Mouse (Mus musculus) liver, embryonic 12.5 days (tissue): Measurements from ENCODE around the gene Fam111a. TPM values are rescaled to one million over a fixed set of nuclear protein-coding genes. Genes with fewer than 3 reads are reported as not detected.

Experiments
- ATAC-seq: fragments of 200-750 bp; cut with Nextera tagmentation; 2 replicates; pipeline ENCODE4 v1.8.0; 2017; ENCODE audit warnings: moderate number of reproducible peaks, mild to moderate bottlenecking, moderate library complexity
- H3K27ac ChIP-seq: fragments of 300-500 bp; sonication (generic); 2 replicates; pipeline ENCODE4 v1.5.1; 2016; ENCODE audit warnings: mild to moderate bottlenecking
- H3K27me3 ChIP-seq: fragments of 300-500 bp; sonication (generic); replicated peaks from 2 replicates; pipeline ENCODE4 v1.6.1; 2016; ENCODE audit warnings: mild to moderate bottlenecking, moderate library complexity
- H3K36me3 ChIP-seq: fragments of 300-500 bp; sonication (generic); 2 replicates; pipeline ENCODE4 v1.6.1; 2016; ENCODE audit warnings: mild to moderate bottlenecking, moderate library complexity
- H3K4me1 ChIP-seq: fragments of 300-500 bp; sonication (generic); 2 replicates; pipeline ENCODE4 v1.6.1; 2016
- H3K4me2 ChIP-seq: fragments of 300-500 bp; sonication (generic); 2 replicates; pipeline ENCODE4 v1.6.1; 2016; ENCODE audit warnings: mild to moderate bottlenecking, moderate library complexity
- H3K4me3 ChIP-seq: fragments of 300-500 bp; sonication (generic); 2 replicates; pipeline ENCODE4 v1.5.1; 2016; ENCODE audit warnings: mild to moderate bottlenecking, moderate library complexity
- H3K9ac ChIP-seq: fragments of 300-500 bp; sonication (generic); 2 replicates; pipeline ENCODE4 v1.6.1; 2016; ENCODE audit warnings: mild to moderate bottlenecking, moderate library complexity
- H3K9me3 ChIP-seq: fragments of 300-500 bp; sonication (generic); replicated peaks from 2 replicates; pipeline ENCODE4 v1.6.1; 2016; ENCODE audit warnings: mild to moderate bottlenecking, moderate library complexity
- WGBS: fragments of 180-500 bp; shearing (Covaris S2); methylation state at CpG from one replicate; pipeline ENCODE4 v1.1.7; 2016; ENCODE audit not compliant: insufficient replicate concordance; 5-methylcytosine and 5-hydroxymethylcytosine counted together
- polyA plus RNA-seq: library from polyadenylated mRNA; unstranded; fragments of >200 nt; fragmentation: Nextera tagmentation; extraction: Ambion mirVana; gene quantifications from 2 replicates; pipeline ENCODE4 v1.2.1, GENCODE M21; 2016

Gene Fam111a
- polyA plus RNA-seq, 1 experiment from 2014 or later: 34.1 TPM

DNA sequence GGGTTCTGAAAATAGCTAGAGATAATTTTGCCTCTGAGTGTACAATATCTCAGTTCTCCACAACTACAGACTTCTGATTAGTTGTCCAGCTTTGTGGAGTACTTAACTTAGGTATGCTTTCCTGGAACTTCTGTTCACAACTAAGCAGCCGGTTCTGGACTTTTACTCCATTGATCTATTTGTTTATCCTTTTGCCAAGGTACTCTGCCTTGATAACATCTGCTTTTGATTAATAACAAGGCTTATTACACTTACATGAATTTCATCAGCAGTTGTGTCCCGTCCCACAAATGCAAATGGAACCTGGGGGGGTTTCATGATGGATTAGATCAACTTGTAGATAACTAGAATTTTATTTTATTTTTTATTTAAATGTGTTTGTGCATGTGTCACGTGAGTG, 91.3 kb downstream of the Fam111a start:
- Histone ChIP-seq H3K27ac (no peak overlapping the region), H3K9ac (no peak overlapping the region), H3K27me3 (no peaks in the 10 kb centered on the region), H3K36me3 (no peaks in the 10 kb centered on the region), H3K4me3 (no peak overlapping the region), H3K4me2 (no peak overlapping the region), H3K9me3 (no peaks in the 10 kb centered on the region), H3K4me1 (no peaks in the 10 kb centered on the region)
- WGBS: 58% methylated on average over 3 of the region's 3 CpGs
- ATAC-seq: no peak

- Histone ChIP-seq H3K27ac (no peak overlapping the region), H3K4me2 (no peak overlapping the region), H3K27me3 (no peaks in the 10 kb centered on the region), H3K4me1 (no peaks in the 10 kb centered on the region), H3K4me3 (no peak overlapping the region), H3K9me3 (no peaks in the 10 kb centered on the region), H3K36me3 (no peaks in the 10 kb centered on the region), H3K9ac (no peak overlapping the region)
- no peak for ATAC-seq
- 60% methylated on average over 1 of the region's 1 CpGs for WGBS
Measured at GRCm38 (mm10) chr19:12638049-12638448, 92.5 kb downstream of the Fam111a start.

Other genes starting within 250 kb of the Fam111a start
- gene Olfr1436, start 246.6 kb upstream of the Fam111a start, polyA plus RNA-seq: not detected in 2 replicates
- not detected in 2 replicates for gene Olfr1437, start 220.6 kb upstream of the Fam111a start, polyA plus RNA-seq
- gene Olfr1438-ps1, start 209.8 kb upstream of the Fam111a start, polyA plus RNA-seq: not detected in 2 replicates
- gene Olfr1440, start 158.5 kb upstream of the Fam111a start, polyA plus RNA-seq: not detected in 2 replicates
- gene Olfr1441, start 128.3 kb upstream of the Fam111a start, polyA plus RNA-seq: not detected in 2 replicates
- not detected in 2 replicates for gene Pfpl, start 117.8 kb upstream of the Fam111a start, polyA plus RNA-seq
- gene Mpeg1, start 85.0 kb upstream of the Fam111a start, polyA plus RNA-seq: 0.63 and 0.76 TPM in 2 replicates
- gene Dtx4, start 44.3 kb upstream of the Fam111a start, polyA plus RNA-seq: 2.7 and 2.9 TPM in 2 replicates
- 0.57 and 0.68 TPM in 2 replicates for gene Gm4952, start 54.2 kb downstream of the Fam111a start, polyA plus RNA-seq
- 0.33 TPM in 1 of 2 replicates, not detected in the other for gene Glyat, start 87.6 kb downstream of the Fam111a start, polyA plus RNA-seq
- gene Olfr1442, start 124.7 kb downstream of the Fam111a start, polyA plus RNA-seq: not detected in 2 replicates
- not detected in 2 replicates for gene Olfr1443, start 132.4 kb downstream of the Fam111a start, polyA plus RNA-seq
- gene Keg1, start 150.0 kb downstream of the Fam111a start, polyA plus RNA-seq: 0.38 and 0.44 TPM in 2 replicates
- gene Cntf, start 219.9 kb downstream of the Fam111a start, polyA plus RNA-seq: 1.0 and 1.1 TPM in 2 replicates